17 mouse cellular contexts compared by ENCODE assay signal in the genomic region with DNA sequence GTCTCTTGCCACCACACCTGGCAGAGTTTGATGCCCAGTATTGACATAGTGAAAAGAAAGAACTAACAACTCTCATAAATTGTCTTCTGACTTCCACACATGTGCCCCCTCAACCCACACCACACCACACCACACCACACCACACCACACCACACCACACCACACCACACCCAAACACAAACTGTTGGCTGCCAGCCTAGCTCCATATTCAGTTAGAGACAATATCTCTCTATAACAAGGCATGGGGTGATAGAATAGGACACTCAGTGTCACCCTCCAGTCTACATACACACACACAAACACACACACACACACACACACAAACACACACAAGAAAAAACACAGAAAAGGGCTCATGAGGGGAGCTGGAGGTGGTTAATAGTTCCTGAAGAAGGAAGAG. TPM values are rescaled to one million over a fixed set of nuclear protein-coding genes. Genes with fewer than 3 reads are reported as not detected.
"Had no signal": no experiment of that assay in that cellular context is flagged by ENCODE, and none has a peak within 500 bp of the region (broad histone marks: within the 10 kb centered on the region; RNA-seq: fewer than 3 reads in every experiment).

No protein-coding gene starts in this region.

- H3K4me3 ChIP-seq: myocyte; neural tube, embryonic 13.5 days; neural tube, embryonic 15.5 days had no signal

- H3K27ac ChIP-seq: liver, embryonic 14.5 days; neural tube, embryonic 13.5 days; neural tube, embryonic 15.5 days had no signal

- DNase-seq: lung, adult 18-20 months; lung, embryonic 14.5 days; lung, postnatal 10 days; retina, postnatal 1 day; right cerebral cortex, adult 18-20 months; right cerebral cortex, postnatal 25 days; right cerebral cortex, postnatal 4 days; spleen, adult 18-20 months; thymus, adult 18-20 months; thymus, postnatal 14 days; thymus, postnatal 36 days had no signal

- H3K4me1 ChIP-seq: neural tube, embryonic 13.5 days; neural tube, embryonic 15.5 days had no signal

- H3K9me3 ChIP-seq: neural tube, embryonic 13.5 days; neural tube, embryonic 15.5 days had no signal

- H3K27me3 ChIP-seq: neural tube, embryonic 13.5 days; neural tube, embryonic 15.5 days had no signal

- H3K4me2 ChIP-seq: lung, embryonic 14.5 days; midbrain, embryonic 11.5 days; neural tube, embryonic 13.5 days; neural tube, embryonic 15.5 days had no signal

- H3K9ac ChIP-seq: liver, embryonic 14.5 days; lung, embryonic 14.5 days; neural tube, embryonic 13.5 days; neural tube, embryonic 15.5 days had no signal

- H3K36me3 ChIP-seq: neural tube, embryonic 13.5 days; neural tube, embryonic 15.5 days had no signal

RNA-seq across cellular contexts. Expression of a gene that starts 12.4 kb away (rescaled TPM):
- total RNA-seq: megakaryocyte, adult 5-6 weeks had no signal
